21 mouse cellular contexts compared by ENCODE assay signal in the genomic region with DNA sequence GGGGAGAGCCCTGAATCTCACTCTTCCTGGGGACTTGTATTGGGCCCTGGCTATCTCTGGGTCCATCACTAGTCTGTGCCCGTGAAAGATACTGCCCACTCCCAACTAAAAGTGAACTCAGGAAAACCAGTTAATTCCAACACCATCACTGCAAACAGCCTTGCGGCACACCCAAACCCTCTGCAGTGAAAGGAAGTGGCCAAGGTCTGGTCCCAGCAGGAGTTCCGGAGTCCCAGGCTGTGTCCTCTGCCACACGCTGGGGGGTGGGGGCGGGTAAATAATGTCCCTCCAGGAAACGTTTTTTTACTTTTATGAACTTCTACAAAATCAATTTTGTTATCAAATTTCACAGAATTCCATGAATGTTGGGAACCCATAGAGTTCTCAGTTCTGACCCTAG.
"Had no signal": no experiment of that assay in that cellular context is flagged by ENCODE, and none has a peak within 500 bp of the region (broad histone marks: within the 10 kb centered on the region; RNA-seq: fewer than 3 reads in every experiment).

No protein-coding gene starts in this region.

- H3K9ac ChIP-seq: liver, embryonic 12.5 days; liver, embryonic 14.5 days; lung, embryonic 15.5 days; midbrain, embryonic 13.5 days; midbrain, embryonic 15.5 days; neural tube, embryonic 13.5 days; neural tube, embryonic 15.5 days had no signal

- DNase-seq: lung, adult 2 months; lung, postnatal 10 days; lung, postnatal 4 days; retina, postnatal 1 day; right cerebral cortex, adult 18-20 months; right cerebral cortex, postnatal 25 days; right cerebral cortex, postnatal 4 days; spleen, adult 18-20 months; thymus, adult 18-20 months; thymus, postnatal 25 days; thymus, postnatal 4 days had no signal

- ATAC-seq: liver, embryonic 12.5 days; midbrain, embryonic 13.5 days; midbrain, embryonic 15.5 days had no signal

- H3K36me3 ChIP-seq: liver, embryonic 12.5 days; lung, embryonic 15.5 days; midbrain, embryonic 13.5 days; midbrain, embryonic 15.5 days; neural tube, embryonic 13.5 days; neural tube, embryonic 15.5 days had no signal

- H3K4me2 ChIP-seq: liver, embryonic 12.5 days; lung, embryonic 15.5 days; midbrain, embryonic 11.5 days; midbrain, embryonic 13.5 days; midbrain, embryonic 15.5 days; neural tube, embryonic 13.5 days; neural tube, embryonic 15.5 days had no signal

- H3K4me1 ChIP-seq: liver, embryonic 12.5 days; lung, embryonic 15.5 days; midbrain, embryonic 15.5 days; neural tube, embryonic 15.5 days had no signal

- H3K4me3 ChIP-seq: liver, embryonic 12.5 days; lung, embryonic 15.5 days; megakaryocyte, embryonic 14.5 days; midbrain, embryonic 13.5 days; midbrain, embryonic 15.5 days; myocyte; neural tube, embryonic 13.5 days; neural tube, embryonic 15.5 days had no signal

- H3K9me3 ChIP-seq: liver, embryonic 12.5 days; lung, embryonic 15.5 days; midbrain, embryonic 13.5 days; midbrain, embryonic 15.5 days; neural tube, embryonic 13.5 days; neural tube, embryonic 15.5 days had no signal

- H3K27ac ChIP-seq: liver, embryonic 12.5 days; liver, embryonic 14.5 days; lung, embryonic 15.5 days; midbrain, embryonic 13.5 days; midbrain, embryonic 15.5 days; neural tube, embryonic 13.5 days; neural tube, embryonic 15.5 days had no signal
